Mouse (Mus musculus): Measurements from ENCODE around the gene Tfrc.
A peak's percentile ranks its signal among the peaks of the same experiment; 100 is the strongest.

Gene Tfrc

GRCm38 (mm10) chr16:32608712-32609400 lies at the start of gene Tfrc:
Tfrc (plus strand) TSS chr16:32608920.
- DNase-seq (ENCODE audit: low spot score), result peak; percentile 97

GRCm38 (mm10) chr16:32559493-32559892 lies 49.2 kb upstream of the Tfrc start:
- DNase-seq (ENCODE audit: low spot score), result no peak

DNA sequence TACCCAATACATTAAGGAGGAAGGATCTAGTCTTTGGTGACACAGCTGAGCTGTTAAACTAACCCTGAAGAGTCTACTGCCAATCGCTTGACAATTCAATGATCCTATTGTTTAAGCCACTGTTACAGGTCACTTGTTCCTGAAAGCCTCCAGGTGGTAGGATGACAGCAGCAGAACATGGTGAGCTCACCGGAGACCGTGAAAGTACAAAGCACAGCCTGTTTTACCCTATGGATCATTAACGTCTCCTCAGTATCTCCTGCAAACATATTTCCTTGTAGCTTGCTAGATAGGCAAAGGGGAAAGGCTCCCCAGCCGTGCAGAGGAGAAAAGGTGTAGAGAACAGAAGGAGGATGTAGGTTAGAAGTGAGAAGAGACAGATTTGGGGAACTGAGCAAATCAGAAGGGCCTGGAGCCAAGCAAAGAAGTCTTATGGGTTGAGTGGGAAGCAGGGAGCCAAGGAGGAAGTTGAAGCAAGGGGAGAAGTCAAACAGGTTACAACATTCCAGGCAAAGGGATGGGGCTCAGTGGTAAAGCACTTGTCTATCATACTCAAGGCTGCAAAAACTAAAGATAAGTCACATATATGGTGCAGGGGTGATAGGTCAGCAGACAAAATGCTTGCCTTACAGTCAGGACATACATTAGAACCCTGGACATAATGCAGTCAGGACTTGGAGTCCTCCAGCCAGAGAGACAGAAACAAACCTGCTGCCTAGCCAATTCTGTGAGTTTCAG lies 45.5 kb upstream of the Tfrc start:
- DNase-seq (ENCODE audit: low spot score), result no peak

DNA sequence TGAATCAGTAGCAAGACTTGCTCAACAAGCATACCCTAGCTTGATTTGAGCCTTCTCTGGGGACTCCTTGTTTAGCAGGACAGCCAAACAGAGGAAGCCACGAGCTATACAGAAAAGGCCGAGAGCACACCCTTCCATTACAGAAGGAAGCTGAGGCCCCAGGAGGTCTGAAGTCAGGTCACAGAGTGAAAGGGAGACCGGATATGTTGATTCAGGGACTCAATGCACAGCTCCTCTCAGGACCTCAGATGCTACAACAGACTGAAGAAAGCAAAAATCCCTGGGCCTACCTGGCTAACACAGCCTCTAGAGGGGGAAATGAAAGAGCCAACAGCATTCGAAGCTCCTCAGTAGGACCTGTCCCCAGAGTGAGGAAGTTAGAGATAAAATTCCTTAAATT lies 41.4 kb upstream of the Tfrc start:
- DNase-seq (ENCODE audit: low spot score), result no peak

GRCm38 (mm10) chr16:32568401-32568800 lies 40.3 kb upstream of the Tfrc start:
- no peak for DNase-seq (ENCODE audit: low spot score)

- no peak for DNase-seq (ENCODE audit: low spot score)
These were observed 38.7 kb upstream of the Tfrc start for GRCm38 (mm10) chr16:32570042-32570441.

- no peak for DNase-seq (ENCODE audit: low spot score)
These were observed 36.2 kb upstream of the Tfrc start for GRCm38 (mm10) chr16:32572528-32572927.

DNA sequence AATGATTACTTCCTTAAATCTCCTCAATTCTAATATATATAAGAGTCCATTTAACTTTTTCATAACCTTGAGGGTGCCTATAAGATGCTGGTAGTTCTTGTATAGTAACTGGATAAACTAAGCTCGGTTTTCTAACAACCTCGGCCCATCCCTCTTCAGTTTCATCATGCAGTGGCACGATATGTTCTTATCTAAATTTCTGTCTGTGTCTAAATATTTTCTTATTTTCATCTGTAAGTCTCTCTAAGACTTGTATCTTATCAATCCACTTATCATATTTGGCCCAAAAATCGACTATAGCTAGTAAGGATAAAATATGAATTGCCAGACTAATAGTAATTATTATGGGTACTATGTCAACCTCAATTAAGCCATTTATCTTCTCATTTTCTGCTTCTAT lies 22.2 kb upstream of the Tfrc start:
- DNase-seq (ENCODE audit: low spot score), result no peak

GRCm38 (mm10) chr16:32588568-32588967 lies 20.2 kb upstream of the Tfrc start:
- DNase-seq (ENCODE audit: low spot score), result no peak

DNA sequence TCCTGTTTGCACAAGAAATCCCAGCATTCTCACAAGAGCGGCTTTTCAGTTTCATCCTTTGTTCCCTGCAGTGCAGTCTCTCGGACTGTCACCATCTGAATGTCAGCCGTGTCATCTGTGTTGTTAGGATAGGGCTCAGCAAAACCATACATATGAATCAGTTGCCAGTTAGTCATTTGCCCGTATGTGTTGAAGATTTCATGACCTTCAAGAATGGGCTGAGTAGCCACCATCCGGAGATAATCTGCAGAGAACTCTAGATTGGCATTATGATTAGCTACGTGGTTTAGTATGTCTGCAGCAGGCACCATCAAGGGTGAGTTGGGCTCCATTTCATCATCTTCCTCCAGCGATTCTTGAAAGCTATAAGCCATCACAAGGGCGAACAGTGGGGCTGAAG lies 17.2 kb upstream of the Tfrc start:
- DNase-seq (ENCODE audit: low spot score), result no peak

GRCm38 (mm10) chr16:32593283-32593805 lies 15.4 kb upstream of the Tfrc start:
- no peak for DNase-seq (ENCODE audit: low spot score)

GRCm38 (mm10) chr16:32593916-32594315 lies 14.8 kb upstream of the Tfrc start:
- no peak for DNase-seq (ENCODE audit: low spot score)

DNA sequence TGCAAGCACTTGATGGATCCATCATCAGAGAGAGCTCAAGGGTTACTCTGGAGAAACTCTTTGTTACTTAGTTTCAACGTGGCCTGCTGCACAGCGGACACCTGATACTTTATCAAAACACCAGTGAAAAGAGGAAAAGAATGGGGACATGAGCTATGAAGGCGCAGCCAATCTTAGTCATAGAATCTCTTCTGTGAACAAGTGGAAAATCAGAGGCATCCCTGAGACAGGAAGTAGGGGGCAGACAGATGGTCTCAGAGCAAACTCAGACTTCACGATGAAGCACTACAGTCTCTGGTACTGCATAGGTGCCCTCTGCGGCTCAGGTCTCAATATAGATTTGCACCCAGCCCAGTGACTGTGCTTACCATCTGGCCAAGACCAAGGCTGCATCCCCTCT lies 14.0 kb upstream of the Tfrc start:
- DNase-seq (ENCODE audit: low spot score), result no peak

- no peak for DNase-seq (ENCODE audit: low spot score)
These were observed 13.4 kb upstream of the Tfrc start for GRCm38 (mm10) chr16:32595142-32595855.

DNA sequence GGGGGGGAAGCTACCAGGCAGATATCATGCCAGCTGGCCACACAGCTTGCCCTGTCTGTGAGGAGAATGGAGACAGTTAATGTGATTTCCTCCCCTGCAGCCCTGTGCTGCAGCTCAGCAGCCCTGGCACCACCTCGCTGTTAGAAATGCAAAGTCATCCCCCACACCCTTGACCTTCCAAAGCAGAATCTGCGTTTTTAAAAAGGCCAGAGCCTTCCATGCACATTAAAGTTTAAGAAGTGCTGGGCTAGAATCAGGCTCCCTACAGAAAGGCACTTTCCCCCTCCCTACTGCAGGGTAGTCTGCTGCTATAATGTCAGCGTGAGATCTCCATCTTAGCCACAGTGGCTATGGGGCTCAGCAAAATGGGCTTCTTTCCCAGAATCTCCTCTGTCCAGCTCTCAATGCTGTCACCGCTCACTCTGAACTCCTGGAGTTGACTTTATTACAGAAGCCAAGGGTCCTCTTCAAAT lies 10.8 kb upstream of the Tfrc start:
- no peak for DNase-seq (ENCODE audit: low spot score)

DNA sequence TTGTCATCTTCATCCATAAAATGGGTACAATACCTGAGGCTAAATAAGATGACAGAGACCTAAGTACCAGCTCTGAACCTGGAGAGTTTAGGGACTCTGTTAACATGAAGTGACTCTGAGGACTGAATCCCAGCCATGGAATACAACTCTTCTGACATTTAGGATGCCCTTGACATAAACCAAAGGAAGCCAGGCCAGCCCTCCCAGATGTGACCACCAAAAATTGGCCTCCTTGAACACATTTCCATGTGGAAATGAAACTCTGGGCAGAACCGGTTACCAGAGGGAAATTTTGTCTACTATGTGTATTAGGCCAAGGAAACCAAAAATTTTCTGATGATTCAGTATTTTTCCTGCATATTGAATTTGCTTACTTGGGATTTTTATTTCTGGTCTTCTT lies 9.6 kb upstream of the Tfrc start:
- DNase-seq (ENCODE audit: low spot score), result no peak

DNA sequence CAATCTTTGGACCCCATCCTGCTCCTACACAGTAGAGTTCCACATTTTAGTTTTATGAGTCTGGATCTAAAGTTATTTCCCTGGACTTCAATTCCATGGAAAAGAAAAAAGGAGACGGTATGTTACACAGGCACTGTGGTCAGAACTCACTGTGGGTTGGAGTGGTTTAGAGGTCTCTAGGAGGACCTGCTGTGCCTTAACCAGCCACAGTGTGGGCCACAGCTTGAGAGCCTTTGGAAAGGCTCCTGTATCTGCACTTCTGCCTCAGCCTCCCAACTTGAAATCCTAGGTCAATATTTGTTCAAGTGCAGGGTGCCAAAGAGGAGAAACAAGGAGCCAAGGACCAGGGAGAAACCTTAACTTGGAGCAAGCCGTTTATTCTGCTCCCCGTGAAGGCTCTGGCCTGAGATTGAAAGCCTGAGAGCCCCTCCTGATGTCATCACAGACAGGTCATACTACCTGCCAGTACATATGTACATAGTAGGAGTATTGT lies 6.5 kb upstream of the Tfrc start:
- DNase-seq (ENCODE audit: low spot score), result no peak

- DNase-seq (ENCODE audit: low spot score), result no peak
These were observed 967 bp upstream of the Tfrc start for GRCm38 (mm10) chr16:32607562-32608343.

DNA sequence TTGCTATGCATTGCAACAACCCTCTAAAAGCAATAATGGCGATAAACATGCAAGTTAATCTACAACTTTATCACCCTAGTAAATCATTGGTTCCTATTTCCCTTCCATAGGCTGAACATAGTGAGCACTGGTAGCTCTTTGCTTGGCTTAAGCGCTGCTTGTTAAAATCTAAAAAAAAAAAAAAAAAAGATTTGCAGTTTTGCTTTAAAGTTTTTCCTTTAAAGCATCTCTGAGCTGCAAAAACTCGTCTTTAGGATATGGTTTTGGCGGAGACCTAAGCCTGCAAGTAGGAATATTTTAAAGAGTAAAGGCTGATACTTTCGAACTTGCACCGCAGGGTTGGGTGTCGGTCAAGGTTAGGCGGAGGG lies 392 bp upstream of the Tfrc start:
- DNase-seq (ENCODE audit: low spot score), result no peak

- peak; percentile 5 for DNase-seq (ENCODE audit: low spot score)
These were observed 670 bp downstream of the Tfrc start for GRCm38 (mm10) chr16:32609401-32609779.

- no peak for DNase-seq (ENCODE audit: low spot score)
These were observed 1.9 kb downstream of the Tfrc start for GRCm38 (mm10) chr16:32610460-32611255.
